Mouse (Mus musculus): ENCODE measurements around the gene Wbp11.

DNA sequence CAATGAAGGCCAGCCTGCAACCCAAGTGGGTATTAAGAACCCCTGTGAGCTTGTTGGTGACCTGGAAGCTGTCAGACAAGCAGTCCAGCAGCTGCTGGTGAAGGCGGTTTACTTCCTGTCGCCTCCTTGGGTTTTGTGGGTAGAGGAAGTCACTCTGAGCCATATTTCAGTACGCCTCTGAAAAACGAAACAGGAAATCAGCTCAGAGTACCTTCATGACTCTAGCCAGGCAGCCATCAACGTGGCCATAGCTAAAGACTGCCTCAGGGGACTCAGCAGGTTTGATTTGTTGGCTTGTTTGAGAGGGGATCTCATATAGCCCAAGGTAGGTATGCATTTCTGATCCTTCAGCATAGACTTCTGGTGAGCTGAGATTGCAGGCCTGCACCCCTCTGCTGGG is 3.7 kb upstream of the Wbp11 start:
- no peak for TF ChIP-seq ZNF384 (IDR thresholded peaks at IDR 0.05; ENCODE audit: low read depth, low read length)
- TF ChIP-seq NRF1 (IDR thresholded peaks at IDR 0.05; ENCODE audit: insufficient read depth, low read depth, low read length, poor library complexity, severe bottlenecking), result no peak
- TF ChIP-seq TBP (IDR thresholded peaks at IDR 0.05; ENCODE audit: low read depth, low read length), result no peak
- TF ChIP-seq ZC3H11A (IDR thresholded peaks at IDR 0.05; ENCODE audit: low read depth, low read length), result no peak
- TF ChIP-seq USF1 (IDR thresholded peaks at IDR 0.05; ENCODE audit: low read depth, low read length), result no peak
- no peak for TF ChIP-seq EP300 (IDR thresholded peaks at IDR 0.05; ENCODE audit: low read depth in 1 of 2, low read length in 2 of 2)
- no peak for TF ChIP-seq CTCF (IDR thresholded peaks at IDR 0.05 in 2 of 3, conservative IDR thresholded peaks at IDR 0.05 in 1 of 3; ENCODE audit: control insufficient read depth in 1 of 3, insufficient read depth in 1 of 3, low read depth in 2 of 3, low read length in 3 of 3, poor library complexity in 1 of 3, severe bottlenecking in 1 of 3)
- TF ChIP-seq GABPA (IDR thresholded peaks at IDR 0.05; ENCODE audit: low read depth, low read length), result no peak
- TF ChIP-seq MAFK (IDR thresholded peaks at IDR 0.05; ENCODE audit: borderline replicate concordance, low read depth, low read length), result no peak
- no peak for TF ChIP-seq E2F4 (IDR thresholded peaks at IDR 0.05; ENCODE audit: borderline replicate concordance, low read depth, low read length)

Data from MEL (cell line).